Mouse (Mus musculus) ES-Bruce4 (cell line): Measurements from ENCODE around the gene Gpm6a. TPM values are rescaled to one million over a fixed set of nuclear protein-coding genes. Genes with fewer than 3 reads are reported as not detected.

Experiments used
- H3K27ac ChIP-seq: 2 replicates; pipeline ENCODE4 v1.5.1; 2012; ENCODE audit warnings: low read length, inconsistent platforms; ENCODE audit not compliant: insufficient read depth
- H3K27me3 ChIP-seq: 2 replicates; pipeline ENCODE4 v1.6.1; 2012; ENCODE audit warnings: mild to moderate bottlenecking, low read length, inconsistent platforms; ENCODE audit not compliant: control insufficient read depth, poor library complexity, insufficient read depth, severe bottlenecking
- H3K36me3 ChIP-seq: 2 replicates; pipeline ENCODE4 v1.6.1; 2012; ENCODE audit warnings: inconsistent platforms, mild to moderate bottlenecking, low read length, moderate library complexity; ENCODE audit not compliant: control insufficient read depth, poor library complexity, insufficient read depth, severe bottlenecking
- H3K4me1 ChIP-seq: one replicate; pipeline ENCODE4 v1.8.1; 2011; ENCODE audit warnings: low read length; ENCODE audit not compliant: control insufficient read depth, insufficient read depth
- H3K4me3 ChIP-seq: 2 replicates; pipeline ENCODE4 v1.5.1; 2011; ENCODE audit warnings: low read depth, mild to moderate bottlenecking, low read length
- H3K9ac ChIP-seq: 2 replicates; pipeline ENCODE4 v1.6.1; 2012; ENCODE audit warnings: low read depth, mild to moderate bottlenecking, inconsistent platforms; ENCODE audit not compliant: poor library complexity, severe bottlenecking
- H3K9me3 ChIP-seq: replicated peaks from 2 replicates; pipeline ENCODE4 v1.6.1; 2012; ENCODE audit warnings: mild to moderate bottlenecking, low read length, inconsistent platforms; ENCODE audit not compliant: control insufficient read depth, poor library complexity, insufficient read depth, severe bottlenecking
- CTCF ChIP-seq: IDR thresholded peaks from one replicate; pipeline ENCODE4 v1.8.1; 2011; ENCODE audit warnings: low read depth, low read length
- EP300 ChIP-seq: IDR thresholded peaks from 2 replicates; pipeline ENCODE4 v1.6.1; 2011; ENCODE audit warnings: low read depth, low read length; ENCODE audit not compliant: insufficient read depth
- POLR2A ChIP-seq: IDR thresholded peaks from one replicate; pipeline ENCODE4 v1.8.1; 2011; ENCODE audit warnings: low read length; ENCODE audit not compliant: insufficient read depth
- polyA plus RNA-seq: library from polyadenylated mRNA; stranded (reverse); fragments of >200 nt; gene quantifications from 2 replicates; pipeline ENCODE4 v1.2.4, GENCODE M21; 2011; ENCODE audit warnings: low read depth; ENCODE audit not compliant: missing spikeins, insufficient read depth, insufficient read length

The Gpm6a gene
- polyA plus RNA-seq, 1 experiment = 0.61 TPM

DNA sequence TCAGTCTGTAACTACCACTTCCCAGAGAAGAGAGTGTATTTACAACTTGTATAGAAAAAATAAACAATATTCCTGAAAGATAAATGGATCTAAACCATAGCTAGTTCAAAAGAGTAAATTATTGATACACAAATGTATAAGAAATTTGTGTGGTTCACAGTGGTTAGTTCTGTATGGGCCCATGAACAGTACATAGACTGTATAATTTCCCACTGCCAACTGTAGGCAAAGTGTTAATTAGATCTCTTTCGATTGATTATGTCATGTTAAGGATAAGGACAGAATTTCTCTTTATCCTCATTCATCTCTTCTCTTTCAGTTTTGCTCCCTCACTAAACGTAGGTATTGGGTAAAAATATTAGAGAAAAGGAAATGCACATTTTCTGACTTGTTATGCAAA, 148.4 kb downstream of the Gpm6a start:
- H3K4me1 ChIP-seq = no peaks in the 10 kb centered on the region
- H3K36me3 ChIP-seq = no peaks in the 10 kb centered on the region
- no peaks in the 10 kb centered on the region for H3K27me3 ChIP-seq
- no peak overlapping the region for H3K4me3 ChIP-seq
- peaks cover 9% of the 10 kb centered on the region for H3K9me3 ChIP-seq
- TF ChIP-seq CTCF (no peak), POLR2A (no peak), EP300 (no peak)
- H3K27ac ChIP-seq = no peak overlapping the region
- H3K9ac ChIP-seq = no peak overlapping the region

GRCm38 (mm10) chr8:55103891-55104481, 149.3 kb downstream of the Gpm6a start:
- H3K4me1 ChIP-seq = no peaks in the 10 kb centered on the region
- no peak overlapping the region for H3K27ac ChIP-seq
- H3K27me3 ChIP-seq = no peaks in the 10 kb centered on the region
- no peak for TF ChIP-seq CTCF
- TF ChIP-seq POLR2A = no peak
- no peak for TF ChIP-seq EP300
- H3K9me3 ChIP-seq = peaks cover 9% of the 10 kb centered on the region
- no peak overlapping the region for H3K4me3 ChIP-seq
- no peaks in the 10 kb centered on the region for H3K36me3 ChIP-seq
- no peak overlapping the region for H3K9ac ChIP-seq

Other genes starting within 250 kb of the Gpm6a start
- gene Wdr17, start 67.7 kb upstream of the Gpm6a start, polyA plus RNA-seq = 0.97 and 2.2 TPM in 2 replicates